Mouse (Mus musculus): ENCODE data around the gene Runx1. TPM values are rescaled to one million over a fixed set of nuclear protein-coding genes. Genes with fewer than 3 reads are reported as not detected.

The Runx1 gene
- polyA plus RNA-seq, 2 experiments = 3.0 to 4.4 TPM

GRCm38 (mm10) chr16:92740541-92740940, 85.4 kb downstream of the Runx1 start:
- H3K36me3 ChIP-seq (replicated peaks; ENCODE audit: control insufficient read depth, insufficient read depth, low read depth) = no peaks in the 10 kb centered on the region
- no peak overlapping the region for H3K4me2 ChIP-seq (ENCODE audit: low read depth)
- WGBS (ENCODE audit: insufficient replicate concordance) = 53% methylated on average over 9 of the region's 9 CpGs
- H3K27ac ChIP-seq = no peak overlapping the region
- ATAC-seq (ENCODE audit: insufficient read depth) (no peak), DNase-seq (ENCODE audit: low read depth in 3 of 3, low spot score in 3 of 3) (no peak)
- TF ChIP-seq EP300 (IDR thresholded peaks at IDR 0.05; ENCODE audit: low read depth) = no peak
- no peak for TF ChIP-seq CTCF (IDR thresholded peaks at IDR 0.05; ENCODE audit: low read depth)
- H3K9me3 ChIP-seq (ENCODE audit: control insufficient read depth, low read length) = no peaks in the 10 kb centered on the region
- H3K9ac ChIP-seq (replicated peaks) = no peak overlapping the region
- H3K4me1 ChIP-seq (replicated peaks; ENCODE audit: control insufficient read depth in 2 of 2, insufficient read depth in 2 of 2, low read length in 1 of 2) = peaks cover 2 to 8% of the 10 kb centered on the region in 2 experiments; a peak in 2 of 4 replicates
- H3K27me3 ChIP-seq (ENCODE audit: control insufficient read depth, insufficient read depth, low read length) = no peaks in the 10 kb centered on the region
- no peak overlapping the region for H3K4me3 ChIP-seq (ENCODE audit: insufficient read depth in 1 of 2, low read depth in 2 of 2, low read length in 2 of 2)

GRCm38 (mm10) chr16:92739997-92740396, 86.0 kb downstream of the Runx1 start:
- Histone ChIP-seq H3K4me2 (ENCODE audit: low read depth) (no peak overlapping the region), H3K9me3 (ENCODE audit: control insufficient read depth, low read length) (no peaks in the 10 kb centered on the region), H3K9ac (replicated peaks) (no peak overlapping the region), H3K4me1 (replicated peaks; ENCODE audit: control insufficient read depth in 2 of 2, insufficient read depth in 2 of 2, low read length in 1 of 2) (peaks cover 2 to 6% of the 10 kb centered on the region in 2 experiments; a peak in 2 of 4 replicates), H3K36me3 (replicated peaks; ENCODE audit: control insufficient read depth, insufficient read depth, low read depth) (no peaks in the 10 kb centered on the region), H3K27ac (no peak overlapping the region), H3K4me3 (ENCODE audit: insufficient read depth in 1 of 2, low read depth in 2 of 2, low read length in 2 of 2) (no peak overlapping the region), H3K27me3 (ENCODE audit: control insufficient read depth, insufficient read depth, low read length) (no peaks in the 10 kb centered on the region)
- 77% methylated on average over 12 of the region's 12 CpGs for WGBS (ENCODE audit: insufficient replicate concordance)
- TF ChIP-seq EP300 (IDR thresholded peaks at IDR 0.05; ENCODE audit: low read depth) = no peak
- TF ChIP-seq CTCF (IDR thresholded peaks at IDR 0.05; ENCODE audit: low read depth) = no peak
- ATAC-seq (ENCODE audit: insufficient read depth) = no peak
- DNase-seq (ENCODE audit: low read depth in 3 of 3, low spot score in 3 of 3) = no peak

- peaks cover 2 to 3% of the 10 kb centered on the region in 2 experiments; a peak in 2 of 4 replicates for H3K4me1 ChIP-seq (replicated peaks; ENCODE audit: control insufficient read depth in 2 of 2, insufficient read depth in 2 of 2, low read length in 1 of 2)
- H3K27ac ChIP-seq = no peak overlapping the region
- H3K4me3 ChIP-seq (ENCODE audit: insufficient read depth in 1 of 2, low read depth in 2 of 2, low read length in 2 of 2) = no peak overlapping the region
- 86% methylated on average over 7 of the region's 7 CpGs for WGBS (ENCODE audit: insufficient replicate concordance)
- H3K9ac ChIP-seq (replicated peaks) = no peak overlapping the region
- no peaks in the 10 kb centered on the region for H3K36me3 ChIP-seq (replicated peaks; ENCODE audit: control insufficient read depth, insufficient read depth, low read depth)
- no peak for TF ChIP-seq CTCF (IDR thresholded peaks at IDR 0.05; ENCODE audit: low read depth)
- TF ChIP-seq EP300 (IDR thresholded peaks at IDR 0.05; ENCODE audit: low read depth) = no peak
- DNase-seq (ENCODE audit: low read depth in 3 of 3, low spot score in 3 of 3) (no peak), ATAC-seq (ENCODE audit: insufficient read depth) (no peak)
- no peaks in the 10 kb centered on the region for H3K9me3 ChIP-seq (ENCODE audit: control insufficient read depth, low read length)
- H3K27me3 ChIP-seq (ENCODE audit: control insufficient read depth, insufficient read depth, low read length) = no peaks in the 10 kb centered on the region
- no peak overlapping the region for H3K4me2 ChIP-seq (ENCODE audit: low read depth)
These were observed 86.7 kb downstream of the Runx1 start for GRCm38 (mm10) chr16:92739071-92739793.

GRCm38 (mm10) chr16:92738476-92739010, 87.4 kb downstream of the Runx1 start:
- ATAC-seq (ENCODE audit: insufficient read depth) (no peak), DNase-seq (ENCODE audit: low read depth in 3 of 3, low spot score in 3 of 3) (no peak)
- no peak overlapping the region for H3K4me2 ChIP-seq (ENCODE audit: low read depth)
- H3K4me1 ChIP-seq (replicated peaks; ENCODE audit: control insufficient read depth in 2 of 2, insufficient read depth in 2 of 2, low read length in 1 of 2) = no peaks in the 10 kb centered on the region; a peak in 1 of 4 replicates
- H3K27ac ChIP-seq = no peak overlapping the region
- no peak overlapping the region for H3K9ac ChIP-seq (replicated peaks)
- WGBS (ENCODE audit: insufficient replicate concordance) = 81% methylated on average over 11 of the region's 11 CpGs
- no peak overlapping the region for H3K4me3 ChIP-seq (ENCODE audit: insufficient read depth in 1 of 2, low read depth in 2 of 2, low read length in 2 of 2)
- no peaks in the 10 kb centered on the region for H3K36me3 ChIP-seq (replicated peaks; ENCODE audit: control insufficient read depth, insufficient read depth, low read depth)
- no peaks in the 10 kb centered on the region for H3K27me3 ChIP-seq (ENCODE audit: control insufficient read depth, insufficient read depth, low read length)
- no peaks in the 10 kb centered on the region for H3K9me3 ChIP-seq (ENCODE audit: control insufficient read depth, low read length)
- TF ChIP-seq EP300 (IDR thresholded peaks at IDR 0.05; ENCODE audit: low read depth) (no peak), CTCF (IDR thresholded peaks at IDR 0.05; ENCODE audit: low read depth) (no peak)

- DNase-seq (ENCODE audit: low read depth in 3 of 3, low spot score in 3 of 3) (no peak), ATAC-seq (ENCODE audit: insufficient read depth) (no peak)
- Histone ChIP-seq H3K36me3 (replicated peaks; ENCODE audit: control insufficient read depth, insufficient read depth, low read depth) (no peaks in the 10 kb centered on the region), H3K4me3 (ENCODE audit: insufficient read depth in 1 of 2, low read depth in 2 of 2, low read length in 2 of 2) (no peak overlapping the region), H3K9me3 (ENCODE audit: control insufficient read depth, low read length) (no peaks in the 10 kb centered on the region), H3K27ac (no peak overlapping the region), H3K9ac (replicated peaks) (no peak overlapping the region), H3K4me1 (replicated peaks; ENCODE audit: control insufficient read depth in 2 of 2, insufficient read depth in 2 of 2, low read length in 1 of 2) (no peaks in the 10 kb centered on the region; a peak in 2 of 4 replicates), H3K27me3 (ENCODE audit: control insufficient read depth, insufficient read depth, low read length) (no peaks in the 10 kb centered on the region), H3K4me2 (ENCODE audit: low read depth) (no peak overlapping the region)
- no peak for TF ChIP-seq EP300 (IDR thresholded peaks at IDR 0.05; ENCODE audit: low read depth)
- no peak for TF ChIP-seq CTCF (IDR thresholded peaks at IDR 0.05; ENCODE audit: low read depth)
- 55% methylated on average over 9 of the region's 9 CpGs for WGBS (ENCODE audit: insufficient replicate concordance)
These were observed 99.1 kb downstream of the Runx1 start for GRCm38 (mm10) chr16:92726870-92727269.

Measured in liver, embryonic 14.5 days (tissue).